Mouse (Mus musculus) limb, embryonic 14.5 days (tissue): ENCODE measurements at regions not wholly inside any gene's neighbourhood (a gene's known extent, or its start where the extent isn't known, plus 50 kb on each side); places are given as distances from the start of the nearest gene placed in this dataset.

Experiments
- ATAC-seq: fragments of 200-750 bp; cut with Nextera tagmentation; 2 replicates; pipeline ENCODE4 v1.8.0; 2017; ENCODE audit warnings: low read depth, moderate number of reproducible peaks, moderate TSS enrichment; ENCODE audit not compliant: low FRiP score
- DNase-seq: peaks from one replicate; pipeline ENCODE4 v3.0.0-alpha.2; 2015; ENCODE audit warnings: low spot score
- H3K27ac ChIP-seq: fragments of 300-500 bp; sonication (generic); replicated peaks from 2 replicates; pipeline ENCODE4 v1.5.1; 2014; ENCODE audit warnings: low read depth, mild to moderate bottlenecking, low read length, moderate library complexity, mixed read lengths
- H3K27me3 ChIP-seq: fragments of 300-500 bp; sonication (generic); 2 replicates; pipeline ENCODE4 v1.6.1; 2014; ENCODE audit warnings: low read length, mixed read lengths; ENCODE audit not compliant: control insufficient read depth, insufficient read depth
- H3K36me3 ChIP-seq: fragments of 300-500 bp; sonication (generic); 2 replicates; pipeline ENCODE4 v1.6.1; 2014; ENCODE audit warnings: mild to moderate bottlenecking, low read length, moderate library complexity, mixed read lengths; ENCODE audit not compliant: control insufficient read depth, insufficient read depth
- H3K4me1 ChIP-seq: fragments of 300-500 bp; sonication (generic); 2 replicates; pipeline ENCODE4 v1.6.1; 2014; ENCODE audit warnings: antibody characterized with exemption, low read length, mixed read lengths; ENCODE audit not compliant: control insufficient read depth, insufficient read depth
- H3K4me2 ChIP-seq: fragments of 300-500 bp; sonication (generic); replicated peaks from 2 replicates; pipeline ENCODE4 v1.6.1; 2014; ENCODE audit warnings: low read depth, mild to moderate bottlenecking, low read length, moderate library complexity; ENCODE audit not compliant: severe bottlenecking
- H3K4me3 ChIP-seq: fragments of 300-500 bp; sonication (generic); replicated peaks from 2 replicates; pipeline ENCODE4 v1.5.1; 2014; ENCODE audit warnings: low read length
- H3K9ac ChIP-seq: fragments of 300-500 bp; sonication (generic); 2 replicates; pipeline ENCODE4 v1.6.1; 2014; ENCODE audit warnings: mild to moderate bottlenecking, low read depth, low read length, moderate library complexity; ENCODE audit not compliant: severe bottlenecking
- H3K9me3 ChIP-seq: fragments of 300-500 bp; sonication (generic); 2 replicates; pipeline ENCODE4 v1.6.1; 2016; ENCODE audit warnings: low read length; ENCODE audit not compliant: control insufficient read depth
- POLR2A ChIP-seq: fragments of 200-500 bp; IDR thresholded peaks from 2 replicates; pipeline ENCODE4 v1.8.0; 2012; ENCODE audit warnings: inconsistent platforms, mild to moderate bottlenecking, moderate library complexity, borderline replicate concordance; ENCODE audit not compliant: insufficient read depth, insufficient read length; ENCODE audit errors: extremely low read depth
- WGBS: fragments of 180-500 bp; shearing (Covaris S2); extraction: QIAGEN DNeasy Blood & Tissue Kit; methylation state at CpG from one replicate; pipeline ENCODE4 v1.1.7; 2014; 5-methylcytosine and 5-hydroxymethylcytosine counted together

GRCm38 (mm10) chr11:24727404-24727803 is 649.5 kb downstream of the Bcl11a start:
- Histone ChIP-seq H3K4me1 (0 out of 2 replicates have a peak, but pooled peaks cover 3% of the 10 kb centered on the region), H3K4me2 (no peak overlapping the region), H3K4me3 (no peak overlapping the region), H3K27ac (no peak overlapping the region), H3K9me3 (no peaks in the 10 kb centered on the region), H3K36me3 (no peaks in the 10 kb centered on the region), H3K27me3 (no peaks in the 10 kb centered on the region), H3K9ac (no peak overlapping the region)
- ATAC-seq: no peak
- DNase-seq: no peak
- TF ChIP-seq POLR2A: no peak
- WGBS: 58% methylated on average over 1 of the region's 1 CpGs

- no peak overlapping the region for H3K27ac ChIP-seq
- H3K36me3 ChIP-seq: no peaks in the 10 kb centered on the region
- ATAC-seq (no peak), DNase-seq (no peak)
- no peak overlapping the region for H3K9ac ChIP-seq
- WGBS: 7% methylated on average over 1 of the region's 1 CpGs
- no peak for TF ChIP-seq POLR2A
- 0 out of 2 replicates have a peak, but pooled peaks cover 3% of the 10 kb centered on the region for H3K4me1 ChIP-seq
- H3K27me3 ChIP-seq: no peaks in the 10 kb centered on the region
- H3K9me3 ChIP-seq: no peaks in the 10 kb centered on the region
- no peak overlapping the region for H3K4me3 ChIP-seq
- no peak overlapping the region for H3K4me2 ChIP-seq
These were observed 653.6 kb downstream of the Bcl11a start for GRCm38 (mm10) chr11:24731431-24731830.

- Histone ChIP-seq H3K27ac (no peak overlapping the region), H3K4me1 (peaks cover 8% of the 10 kb centered on the region), H3K9ac (peak overlapping the region; percentile 38), H3K27me3 (no peaks in the 10 kb centered on the region), H3K9me3 (no peaks in the 10 kb centered on the region), H3K4me2 (peak overlapping the region; percentile 42), H3K36me3 (no peaks in the 10 kb centered on the region), H3K4me3 (peak overlapping the region; percentile 18; the same call in 1 of the 2 replicates)
- no peak for TF ChIP-seq POLR2A
- ATAC-seq: no peak
- DNase-seq: no peak
- WGBS: 8% methylated on average over 14 of the region's 14 CpGs
These were observed 661.9 kb downstream of the Bcl11a start for GRCm38 (mm10) chr11:24739710-24740255.

GRCm38 (mm10) chr11:24740466-24740865 is 662.6 kb downstream of the Bcl11a start:
- no peak overlapping the region for H3K27ac ChIP-seq
- no peak overlapping the region for H3K9ac ChIP-seq
- no peak for TF ChIP-seq POLR2A
- peaks cover 8% of the 10 kb centered on the region for H3K4me1 ChIP-seq
- no peaks in the 10 kb centered on the region for H3K27me3 ChIP-seq
- ATAC-seq: no peak
- no peaks in the 10 kb centered on the region for H3K36me3 ChIP-seq
- H3K9me3 ChIP-seq: no peaks in the 10 kb centered on the region
- no peak for DNase-seq
- H3K4me3 ChIP-seq: no peak overlapping the region
- 63% methylated on average over 2 of the region's 2 CpGs for WGBS
- no peak overlapping the region for H3K4me2 ChIP-seq

GRCm38 (mm10) chr11:24742561-24742960 is 664.7 kb downstream of the Bcl11a start:
- WGBS: 76% methylated on average over 8 of the region's 8 CpGs
- no peak overlapping the region for H3K9ac ChIP-seq
- H3K9me3 ChIP-seq: no peaks in the 10 kb centered on the region
- peaks cover 8% of the 10 kb centered on the region for H3K4me1 ChIP-seq
- ATAC-seq (no peak), DNase-seq (no peak)
- H3K27me3 ChIP-seq: no peaks in the 10 kb centered on the region
- TF ChIP-seq POLR2A: no peak
- no peaks in the 10 kb centered on the region for H3K36me3 ChIP-seq
- H3K4me3 ChIP-seq: no peak overlapping the region
- no peak overlapping the region for H3K4me2 ChIP-seq
- H3K27ac ChIP-seq: no peak overlapping the region

GRCm38 (mm10) chr11:24743439-24743838 is 665.6 kb downstream of the Bcl11a start:
- H3K9me3 ChIP-seq: no peaks in the 10 kb centered on the region
- H3K27me3 ChIP-seq: no peaks in the 10 kb centered on the region
- peaks cover 8% of the 10 kb centered on the region for H3K4me1 ChIP-seq
- 55% methylated on average over 1 of the region's 1 CpGs for WGBS
- no peak for DNase-seq
- ATAC-seq: no peak
- no peak overlapping the region for H3K4me3 ChIP-seq
- 0 out of 2 replicates have a peak overlapping the region, but pooled peaks have one; percentile 28 for H3K27ac ChIP-seq
- H3K4me2 ChIP-seq: no peak overlapping the region
- no peak overlapping the region for H3K9ac ChIP-seq
- no peak for TF ChIP-seq POLR2A
- no peaks in the 10 kb centered on the region for H3K36me3 ChIP-seq
